Mouse (Mus musculus): ENCODE results near the gene Il12rb1. TPM values are rescaled to one million over a fixed set of nuclear protein-coding genes. Genes with fewer than 3 reads are reported as not detected.

Il12rb1 gene
- total and polyA plus RNA-seq, 2 experiments from 2014 or later = not detected

GRCm38 (mm10) chr8:70776496-70777444, 31.5 kb upstream of the Il12rb1 start, which contains the start of gene Pik3r2:
Gene Pik3r2, minus strand, starts transcription at chr8:70776713.
- Histone ChIP-seq H3K4me2 (ENCODE audit: low read depth, low read length) (peak within 1 kb of the TSS; percentile 87), H3K9me3 (ENCODE audit: low read length) (no peaks in the 10 kb centered on the region), H3K27ac (peak within 1 kb of the TSS; percentile 96), H3K9ac (replicated peaks; ENCODE audit: low read length) (peak within 1 kb of the TSS; percentile 96), H3K4me3 (ENCODE audit: low read length) (peak within 1 kb of the TSS; percentile 76), H3K4me1 (ENCODE audit: insufficient read depth, low read length) (peaks cover 27% of the 10 kb centered on the region), H3K36me3 (ENCODE audit: insufficient read depth, low read length) (peaks cover 29% of the 10 kb centered on the region), H3K27me3 (ENCODE audit: insufficient read depth, low read length) (no peaks in the 10 kb centered on the region)
- DNase-seq (ENCODE audit: low spot score) (peak; percentile 100), ATAC-seq (peak; percentile 94)
- peak; percentile 46 for TF ChIP-seq CTCF (IDR thresholded peaks at IDR 0.05; ENCODE audit: low read depth)
- under 1% methylated on average over 92 of the region's 94 CpGs for WGBS

GRCm38 (mm10) chr8:70780093-70780492, 28.2 kb upstream of the Il12rb1 start:
- no peak for TF ChIP-seq CTCF (IDR thresholded peaks at IDR 0.05; ENCODE audit: low read depth)
- Histone ChIP-seq H3K36me3 (ENCODE audit: insufficient read depth, low read length) (peaks cover 45% of the 10 kb centered on the region), H3K9ac (replicated peaks; ENCODE audit: low read length) (no peak overlapping the region), H3K4me2 (ENCODE audit: low read depth, low read length) (no peak overlapping the region), H3K4me1 (ENCODE audit: insufficient read depth, low read length) (peaks cover 14% of the 10 kb centered on the region), H3K4me3 (ENCODE audit: low read length) (no peak overlapping the region), H3K27ac (no peak overlapping the region), H3K9me3 (ENCODE audit: low read length) (no peaks in the 10 kb centered on the region), H3K27me3 (ENCODE audit: insufficient read depth, low read length) (no peaks in the 10 kb centered on the region)
- DNase-seq (ENCODE audit: low spot score) = no peak
- no peak for ATAC-seq
- WGBS = 83% methylated on average over 11 of the region's 11 CpGs

GRCm38 (mm10) chr8:70786291-70787050, 21.8 kb upstream of the Il12rb1 start:
- H3K36me3 ChIP-seq (ENCODE audit: insufficient read depth, low read length) = peaks cover 46% of the 10 kb centered on the region
- H3K4me3 ChIP-seq (ENCODE audit: low read length) = no peak overlapping the region
- H3K9me3 ChIP-seq (ENCODE audit: low read length) = no peaks in the 10 kb centered on the region
- TF ChIP-seq CTCF (IDR thresholded peaks at IDR 0.05; ENCODE audit: low read depth) = no peak
- H3K9ac ChIP-seq (replicated peaks; ENCODE audit: low read length) = no peak overlapping the region
- H3K27me3 ChIP-seq (ENCODE audit: insufficient read depth, low read length) = no peaks in the 10 kb centered on the region
- H3K27ac ChIP-seq = no peak overlapping the region
- peaks cover 6% of the 10 kb centered on the region for H3K4me1 ChIP-seq (ENCODE audit: insufficient read depth, low read length)
- WGBS = 90% methylated on average over 25 of the region's 25 CpGs
- ATAC-seq = no peak
- no peak overlapping the region for H3K4me2 ChIP-seq (ENCODE audit: low read depth, low read length)
- DNase-seq (ENCODE audit: low spot score) = no peak

GRCm38 (mm10) chr8:70787051-70787445, 21.2 kb upstream of the Il12rb1 start:
- H3K27me3 ChIP-seq (ENCODE audit: insufficient read depth, low read length) = no peaks in the 10 kb centered on the region
- no peaks in the 10 kb centered on the region for H3K9me3 ChIP-seq (ENCODE audit: low read length)
- peaks cover 6% of the 10 kb centered on the region for H3K4me1 ChIP-seq (ENCODE audit: insufficient read depth, low read length)
- H3K4me2 ChIP-seq (ENCODE audit: low read depth, low read length) = no peak overlapping the region
- H3K27ac ChIP-seq = no peak overlapping the region
- no peak for TF ChIP-seq CTCF (IDR thresholded peaks at IDR 0.05; ENCODE audit: low read depth)
- 94% methylated on average over 3 of the region's 3 CpGs for WGBS
- peaks cover 43% of the 10 kb centered on the region for H3K36me3 ChIP-seq (ENCODE audit: insufficient read depth, low read length)
- H3K9ac ChIP-seq (replicated peaks; ENCODE audit: low read length) = no peak overlapping the region
- no peak for DNase-seq (ENCODE audit: low spot score)
- H3K4me3 ChIP-seq (ENCODE audit: low read length) = no peak overlapping the region
- no peak for ATAC-seq

GRCm38 (mm10) chr8:70787941-70788667, 20.1 kb upstream of the Il12rb1 start:
- DNase-seq (ENCODE audit: low spot score) (peak; percentile 80), ATAC-seq (peak; percentile 36)
- Histone ChIP-seq H3K4me1 (ENCODE audit: insufficient read depth, low read length) (peaks cover 12% of the 10 kb centered on the region), H3K4me3 (ENCODE audit: low read length) (no peak overlapping the region), H3K27ac (no peak overlapping the region), H3K36me3 (ENCODE audit: insufficient read depth, low read length) (peaks cover 38% of the 10 kb centered on the region), H3K9ac (replicated peaks; ENCODE audit: low read length) (0 out of 2 replicates have a peak overlapping the region, but pooled peaks have one; percentile 9), H3K4me2 (ENCODE audit: low read depth, low read length) (peak overlapping the region; percentile 13; the same call in 1 of the 2 replicates), H3K27me3 (ENCODE audit: insufficient read depth, low read length) (no peaks in the 10 kb centered on the region), H3K9me3 (ENCODE audit: low read length) (no peaks in the 10 kb centered on the region)
- no peak for TF ChIP-seq CTCF (IDR thresholded peaks at IDR 0.05; ENCODE audit: low read depth)
- WGBS = 29% methylated on average over 30 of the region's 30 CpGs

- Histone ChIP-seq H3K36me3 (ENCODE audit: insufficient read depth, low read length) (peaks cover 29% of the 10 kb centered on the region), H3K4me3 (ENCODE audit: low read length) (no peak overlapping the region), H3K9ac (replicated peaks; ENCODE audit: low read length) (no peak overlapping the region), H3K4me2 (ENCODE audit: low read depth, low read length) (no peak overlapping the region), H3K4me1 (ENCODE audit: insufficient read depth, low read length) (peaks cover 12% of the 10 kb centered on the region), H3K27ac (no peak overlapping the region), H3K9me3 (ENCODE audit: low read length) (no peaks in the 10 kb centered on the region), H3K27me3 (ENCODE audit: insufficient read depth, low read length) (no peaks in the 10 kb centered on the region)
- no peak for DNase-seq (ENCODE audit: low spot score)
- 80% methylated on average over 10 of the region's 10 CpGs for WGBS
- no peak for TF ChIP-seq CTCF (IDR thresholded peaks at IDR 0.05; ENCODE audit: low read depth)
- ATAC-seq = no peak
These were observed 19.2 kb upstream of the Il12rb1 start for GRCm38 (mm10) chr8:70789046-70789445.
